In the genomic region with DNA sequence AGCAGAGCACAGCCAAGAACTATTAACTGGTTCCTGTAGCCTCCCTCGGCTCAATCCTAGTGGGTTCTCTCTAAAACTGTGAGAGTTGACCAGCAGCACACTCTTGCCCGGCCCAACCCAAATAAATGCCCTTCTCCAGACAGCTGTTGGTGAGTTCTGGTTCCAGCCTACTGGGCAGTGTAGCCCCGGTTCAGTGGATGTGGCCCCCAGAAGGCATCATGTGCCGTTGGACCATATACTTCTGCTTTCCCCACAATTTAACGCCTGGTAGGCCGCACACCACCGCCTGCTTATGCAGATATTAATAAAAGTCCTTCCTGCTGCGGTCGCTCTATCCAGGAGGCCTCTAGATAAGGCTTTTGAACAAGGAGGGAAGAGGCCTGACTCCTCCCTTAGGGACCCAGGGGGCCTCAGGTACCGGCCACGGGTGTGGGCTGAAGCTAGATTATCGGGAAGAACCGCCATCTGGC, we compare ENCODE assay signal across 8 mouse cellular contexts. TPM values are rescaled to one million over a fixed set of nuclear protein-coding genes. Genes with fewer than 3 reads are reported as not detected.
DNase-seq lines count a peak whose midpoint lies in the region; ATAC-seq and TF ChIP-seq lines count a peak whose summit lies in the region.

No protein-coding gene starts in this region.

- TF ChIP-seq POLR2A in liver, adult 2 months (IDR thresholded peaks at IDR 0.05; ENCODE audit: extremely low read depth, insufficient read depth, low read length) = no peak

- H3K36me3 ChIP-seq in heart, embryonic 10.5 days = peaks cover 31% of the 10 kb centered on the region
- H3K36me3 ChIP-seq in forebrain, embryonic 15.5 days = no peaks in the 10 kb centered on the region
- peaks cover 21% of the 10 kb centered on the region for H3K36me3 ChIP-seq in liver, adult 2 months (ENCODE audit: control insufficient read depth, insufficient read depth, low read length)

- no peak for TF ChIP-seq CTCF in liver, adult 2 months (IDR thresholded peaks at IDR 0.05; ENCODE audit: low read depth, low read length)

- H3K4me2 ChIP-seq in forebrain, embryonic 15.5 days (replicated peaks) = peak overlapping the region; percentile 55

- H3K27me3 ChIP-seq in heart, embryonic 10.5 days (ENCODE audit: insufficient read depth, poor library complexity, severe bottlenecking) = no peaks in the 10 kb centered on the region
- H3K27me3 ChIP-seq in forebrain, embryonic 15.5 days = no peaks in the 10 kb centered on the region
- no peaks in the 10 kb centered on the region for H3K27me3 ChIP-seq in liver, adult 2 months (ENCODE audit: control insufficient read depth, insufficient read depth, low read length)

- peak overlapping the region; percentile 97 for H3K27ac ChIP-seq in heart, embryonic 10.5 days
- H3K27ac ChIP-seq in forebrain, embryonic 15.5 days (replicated peaks) = no peak overlapping the region
- peak overlapping the region; percentile 93 for H3K27ac ChIP-seq in liver, adult 2 months (replicated peaks; ENCODE audit: insufficient read depth, low read depth, low read length)

- H3K4me3 ChIP-seq in heart, embryonic 10.5 days = peak overlapping the region; percentile 78
- peak overlapping the region; percentile 29 for H3K4me3 ChIP-seq in forebrain, embryonic 15.5 days
- H3K4me3 ChIP-seq in liver, adult 2 months (ENCODE audit: insufficient read depth, low read depth, low read length) = peak overlapping the region; percentile 73

- peaks cover 10% of the 10 kb centered on the region; the same call in 1 of the 2 replicates for H3K79me2 ChIP-seq in liver, adult 2 months (ENCODE audit: control insufficient read depth, insufficient read depth, low read length)

- H3K4me1 ChIP-seq in heart, embryonic 10.5 days = peaks cover 39% of the 10 kb centered on the region
- H3K4me1 ChIP-seq in forebrain, embryonic 15.5 days = peaks cover 13% of the 10 kb centered on the region
- peaks cover 6% of the 10 kb centered on the region for H3K4me1 ChIP-seq in liver, adult 2 months (ENCODE audit: control insufficient read depth, insufficient read depth, low read length)

- no peaks in the 10 kb centered on the region for H3K9me3 ChIP-seq in heart, embryonic 10.5 days
- no peaks in the 10 kb centered on the region for H3K9me3 ChIP-seq in forebrain, embryonic 15.5 days

- peak overlapping the region; percentile 27 for H3K9ac ChIP-seq in forebrain, embryonic 15.5 days (replicated peaks)
- H3K9ac ChIP-seq in liver, adult 2 months (ENCODE audit: low read depth, low read length) = peak overlapping the region; percentile 79

- ATAC-seq in forebrain, embryonic 15.5 days (replicated peaks) = 0 out of 2 replicates have a peak, but pooled peaks have one; percentile 11
- ATAC-seq in neutrophil, adult 5-6 weeks (ENCODE audit: extremely low read depth, insufficient number of reproducible peaks, low FRiP score, poor library complexity, severe bottlenecking) = peak; percentile 62

- no peak for DNase-seq in heart, embryonic 10.5 days (ENCODE audit: low spot score)
- DNase-seq in heart, adult 11 months = no peak
- peak; percentile 12 for DNase-seq in thymus, postnatal 14 days
- DNase-seq in thymus, postnatal 25 days = no peak
- DNase-seq in liver, adult 2 months (ENCODE audit: extremely low read depth, low read depth, low spot score) = no peak
- DNase-seq in frontal cortex, adult 2 months (ENCODE audit: extremely low spot score in 1 of 2, low spot score in 1 of 2) = no peak

- 15% methylated on average over 13 of the region's 13 CpGs for WGBS in heart, embryonic 10.5 days
- 35% methylated on average over 13 of the region's 13 CpGs for WGBS in forebrain, embryonic 15.5 days
- WGBS in liver, adult 2 months = 1% methylated on average over 13 of the region's 13 CpGs

RNA-seq across cellular contexts. Expression of gene Vamp8, which starts 1.0 kb away (rescaled TPM):
- 130 and 137 TPM in 2 replicates for polyA plus RNA-seq in heart, embryonic 10.5 days (2016; fragmentation: Nextera tagmentation; extraction: Ambion mirVana)
- 14.5 and 15.0 TPM in 2 replicates for polyA plus RNA-seq in forebrain, embryonic 15.5 days (2015; fragmentation: Nextera tagmentation; extraction: Ambion mirVana)
- 193 and 238 TPM in 2 replicates for total RNA-seq in liver, adult 2 months (2014; rRNA removed)
- polyA plus RNA-seq in liver, adult 2 months (2012; rRNA removed) = 219 and 220 TPM in 2 replicates
- total RNA-seq in neutrophil, adult 5-6 weeks (2017) = 230 and 268 TPM in 2 replicates
- polyA plus RNA-seq in frontal cortex, adult 2 months (2012; rRNA removed) = 34.0 and 36.6 TPM in 2 replicates

RNA-seq across cellular contexts. Expression of gene Vamp5, which starts 9.2 kb away (rescaled TPM):
- polyA plus RNA-seq in heart, embryonic 10.5 days (2016; fragmentation: Nextera tagmentation; extraction: Ambion mirVana) = 40.5 and 44.7 TPM in 2 replicates
- 8.9 and 9.4 TPM in 2 replicates for polyA plus RNA-seq in forebrain, embryonic 15.5 days (2015; fragmentation: Nextera tagmentation; extraction: Ambion mirVana)
- 18.9 and 20.5 TPM in 2 replicates for total RNA-seq in liver, adult 2 months (2014; rRNA removed)
- 18.3 and 18.5 TPM in 2 replicates for polyA plus RNA-seq in liver, adult 2 months (2012; rRNA removed)
- 15.8 and 16.2 TPM in 2 replicates for total RNA-seq in neutrophil, adult 5-6 weeks (2017)
- polyA plus RNA-seq in frontal cortex, adult 2 months (2012; rRNA removed) = 8.7 and 13.3 TPM in 2 replicates

RNA-seq across cellular contexts. Expression of gene Rnf181, which starts 22.8 kb away (rescaled TPM):
- 119 and 127 TPM in 2 replicates for polyA plus RNA-seq in heart, embryonic 10.5 days (2016; fragmentation: Nextera tagmentation; extraction: Ambion mirVana)
- polyA plus RNA-seq in forebrain, embryonic 15.5 days (2015; fragmentation: Nextera tagmentation; extraction: Ambion mirVana) = 126 and 130 TPM in 2 replicates
- 58.1 and 62.6 TPM in 2 replicates for total RNA-seq in liver, adult 2 months (2014; rRNA removed)
- 66.4 and 75.2 TPM in 2 replicates for polyA plus RNA-seq in liver, adult 2 months (2012; rRNA removed)
- total RNA-seq in neutrophil, adult 5-6 weeks (2017) = 79.3 and 102 TPM in 2 replicates
- 87.6 and 99.4 TPM in 2 replicates for polyA plus RNA-seq in frontal cortex, adult 2 months (2012; rRNA removed)

RNA-seq across cellular contexts. Expression of gene Ggcx, which starts 24.6 kb away (rescaled TPM):
- 28.6 and 29.2 TPM in 2 replicates for polyA plus RNA-seq in heart, embryonic 10.5 days (2016; fragmentation: Nextera tagmentation; extraction: Ambion mirVana)
- 14.0 and 16.5 TPM in 2 replicates for polyA plus RNA-seq in forebrain, embryonic 15.5 days (2015; fragmentation: Nextera tagmentation; extraction: Ambion mirVana)
- 71.0 and 80.9 TPM in 2 replicates for total RNA-seq in liver, adult 2 months (2014; rRNA removed)
- 62.4 and 67.3 TPM in 2 replicates for polyA plus RNA-seq in liver, adult 2 months (2012; rRNA removed)
- 10.5 and 10.9 TPM in 2 replicates for total RNA-seq in neutrophil, adult 5-6 weeks (2017)
- 20.3 and 24.4 TPM in 2 replicates for polyA plus RNA-seq in frontal cortex, adult 2 months (2012; rRNA removed)

RNA-seq across cellular contexts. Expression of gene Tmem150a, which starts 34.3 kb away (rescaled TPM):
- 15.7 and 24.9 TPM in 2 replicates for polyA plus RNA-seq in heart, embryonic 10.5 days (2016; fragmentation: Nextera tagmentation; extraction: Ambion mirVana)
- polyA plus RNA-seq in forebrain, embryonic 15.5 days (2015; fragmentation: Nextera tagmentation; extraction: Ambion mirVana) = 15.2 and 15.6 TPM in 2 replicates
- 62.9 and 78.9 TPM in 2 replicates for total RNA-seq in liver, adult 2 months (2014; rRNA removed)
- 202 and 244 TPM in 2 replicates for polyA plus RNA-seq in liver, adult 2 months (2012; rRNA removed)
- 0.93 and 2.2 TPM in 2 replicates for total RNA-seq in neutrophil, adult 5-6 weeks (2017)
- polyA plus RNA-seq in frontal cortex, adult 2 months (2012; rRNA removed) = 33.2 and 33.5 TPM in 2 replicates
